Mouse (Mus musculus) embryonic facial prominence, embryonic 11.5 days (tissue): Measurements from ENCODE around the gene Sgce. TPM values are rescaled to one million over a fixed set of nuclear protein-coding genes. Genes with fewer than 3 reads are reported as not detected.
"Not testable (repeated sequence)": the region's sequence is repeated elsewhere in the genome, so short reads cannot be mapped to it uniquely, and the experiment has no call there.

ENCODE experiments used
- ATAC-seq: fragments of 200-750 bp; cut with Nextera tagmentation; replicated peaks from 2 replicates; pipeline ENCODE4 v1.8.0; 2017; ENCODE audit warnings: low read depth; ENCODE audit not compliant: insufficient number of reproducible peaks, low FRiP score, low TSS enrichment
- DNase-seq: peaks from one replicate; pipeline ENCODE4 v3.0.0-alpha.2; 2015; ENCODE audit warnings: low spot score
- H3K27ac ChIP-seq: fragments of 300-500 bp; sonication (generic); replicated peaks from 2 replicates; pipeline ENCODE4 v1.5.1; 2014; ENCODE audit warnings: mild to moderate bottlenecking, low read depth, low read length, control low read depth
- H3K27me3 ChIP-seq: fragments of 300-500 bp; sonication (generic); 2 replicates; pipeline ENCODE4 v1.6.1; 2014; ENCODE audit warnings: mild to moderate bottlenecking, low read length, moderate library complexity, mixed read lengths; ENCODE audit not compliant: control insufficient read depth, insufficient read depth
- H3K36me3 ChIP-seq: fragments of 300-500 bp; sonication (generic); replicated peaks from 2 replicates; pipeline ENCODE4 v1.6.1; 2014; ENCODE audit warnings: low read depth, mild to moderate bottlenecking, low read length, moderate library complexity, mixed read lengths; ENCODE audit not compliant: control insufficient read depth, insufficient read depth
- H3K4me1 ChIP-seq: fragments of 300-500 bp; sonication (generic); 2 replicates; pipeline ENCODE4 v1.6.1; 2014; ENCODE audit warnings: low read length, mixed read lengths; ENCODE audit not compliant: control insufficient read depth, insufficient read depth
- H3K4me2 ChIP-seq: fragments of 300-500 bp; sonication (generic); 2 replicates; pipeline ENCODE4 v1.6.1; 2014; ENCODE audit warnings: low read depth, mild to moderate bottlenecking, control low read depth, low read length, moderate library complexity
- H3K4me3 ChIP-seq: fragments of 300-500 bp; sonication (generic); 2 replicates; pipeline ENCODE4 v1.5.1; 2014; ENCODE audit warnings: low read depth, low read length, control low read depth
- H3K9ac ChIP-seq: fragments of 300-500 bp; sonication (generic); replicated peaks from 2 replicates; pipeline ENCODE4 v1.6.1; 2014; ENCODE audit warnings: mild to moderate bottlenecking, control low read depth, low read length
- H3K9me3 ChIP-seq: fragments of 300-500 bp; sonication (generic); replicated peaks from 2 replicates; pipeline ENCODE4 v1.6.1; 2016; ENCODE audit warnings: mild to moderate bottlenecking, low read length, inconsistent platforms, mixed read lengths; ENCODE audit not compliant: control insufficient read depth
- WGBS: fragments of 180-500 bp; shearing (Covaris S2); extraction: QIAGEN DNeasy Blood & Tissue Kit; methylation state at CpG from one replicate; pipeline ENCODE4 v1.1.7; 2014; 5-methylcytosine and 5-hydroxymethylcytosine counted together
- polyA plus RNA-seq: library from polyadenylated mRNA; unstranded; fragments of >200 nt; fragmentation: Nextera tagmentation; extraction: Ambion mirVana; gene quantifications from 2 replicates; pipeline ENCODE4 v1.2.1, GENCODE M21; 2014

The Sgce gene
- polyA plus RNA-seq: 51.1 and 58.8 TPM in 2 replicates

- ATAC-seq: peak; percentile 73
- H3K36me3 ChIP-seq: no peaks in the 10 kb centered on the region
- H3K4me1 ChIP-seq: no peaks in the 10 kb centered on the region
- peak within 1 kb of the TSS; percentile 52 for H3K4me2 ChIP-seq
- WGBS: 51% methylated on average over 31 of the region's 38 CpGs
- peak; percentile 86 for DNase-seq
- no peaks in the 10 kb centered on the region for H3K27me3 ChIP-seq
- peak within 1 kb of the TSS; percentile 80 for H3K27ac ChIP-seq
- peak within 1 kb of the TSS; percentile 49 for H3K4me3 ChIP-seq
- H3K9ac ChIP-seq: peak within 1 kb of the TSS; percentile 79
- H3K9me3 ChIP-seq: peaks cover 6% of the 10 kb centered on the region
Measured at GRCm38 (mm10) chr6:4746696-4747439, at the start of gene Sgce, which contains the start of gene Peg10. Gene Sgce, minus strand, starts transcription at chr6:4747207. Gene Peg10, plus strand, starts transcription at chr6:4747306.

GRCm38 (mm10) chr6:4796281-4796680 lies 49.3 kb upstream of the Sgce start:
- no peak overlapping the region for H3K27ac ChIP-seq
- no peak for ATAC-seq
- no peaks in the 10 kb centered on the region for H3K4me1 ChIP-seq

GRCm38 (mm10) chr6:4762252-4762651 lies 15.2 kb upstream of the Sgce start:
- ATAC-seq (peak; percentile 99), DNase-seq (no peak)
- H3K9me3 ChIP-seq: no peaks in the 10 kb centered on the region
- no peaks in the 10 kb centered on the region for H3K27me3 ChIP-seq
- no peak overlapping the region for H3K4me3 ChIP-seq
- WGBS: 48% methylated on average over 2 of the region's 2 CpGs
- H3K27ac ChIP-seq: no peak overlapping the region
- no peak overlapping the region for H3K9ac ChIP-seq
- H3K4me1 ChIP-seq: no peaks in the 10 kb centered on the region
- H3K4me2 ChIP-seq: no peak overlapping the region
- H3K36me3 ChIP-seq: no peaks in the 10 kb centered on the region; the same call in 1 of the 2 replicates

More at GRCm38 (mm10) chr6:4796281-4796680, 49.3 kb upstream of the Sgce start:
- Histone ChIP-seq H3K9ac (no peak overlapping the region), H3K36me3 (no peaks in the 10 kb centered on the region), H3K4me3 (no peak overlapping the region), H3K27me3 (no peaks in the 10 kb centered on the region), H3K4me2 (no peak overlapping the region), H3K9me3 (no peaks in the 10 kb centered on the region)
- DNase-seq: no peak
- 88% methylated on average over 1 of the region's 1 CpGs for WGBS

- 34% methylated on average over 3 of the region's 3 CpGs for WGBS
- H3K27ac ChIP-seq, H3K27me3 ChIP-seq, H3K4me1 ChIP-seq, DNase-seq, H3K9ac ChIP-seq, H3K4me2 ChIP-seq, H3K9me3 ChIP-seq, H3K4me3 ChIP-seq, H3K36me3 ChIP-seq: not testable (repeated sequence)
- ATAC-seq: peak; percentile 39
Measured at GRCm38 (mm10) chr6:4761415-4762142, 14.6 kb upstream of the Sgce start.

GRCm38 (mm10) chr6:4754886-4755285 lies 7.9 kb upstream of the Sgce start:
- no peak for DNase-seq
- H3K27me3 ChIP-seq: no peaks in the 10 kb centered on the region
- ATAC-seq: no peak
- no peak overlapping the region for H3K9ac ChIP-seq
- H3K4me3 ChIP-seq: no peak overlapping the region
- peaks cover 4% of the 10 kb centered on the region for H3K36me3 ChIP-seq
- H3K4me1 ChIP-seq: no peaks in the 10 kb centered on the region
- 90% methylated on average over 16 of the region's 16 CpGs for WGBS
- peaks cover 5% of the 10 kb centered on the region; the same call in 1 of the 2 replicates for H3K9me3 ChIP-seq
- H3K27ac ChIP-seq: no peak overlapping the region
- H3K4me2 ChIP-seq: no peak overlapping the region

GRCm38 (mm10) chr6:4754286-4754685 lies 7.3 kb upstream of the Sgce start:
- H3K36me3 ChIP-seq: peaks cover 4% of the 10 kb centered on the region

GRCm38 (mm10) chr6:4751355-4751754 lies 4.3 kb upstream of the Sgce start:
- no peaks in the 10 kb centered on the region for H3K4me1 ChIP-seq
- H3K4me3 ChIP-seq: no peak overlapping the region
- no peak overlapping the region for H3K4me2 ChIP-seq
- no peaks in the 10 kb centered on the region for H3K27me3 ChIP-seq
- 69% methylated on average over 4 of the region's 4 CpGs for WGBS
- DNase-seq (no peak), ATAC-seq (no peak)
- peaks cover 4% of the 10 kb centered on the region for H3K36me3 ChIP-seq
- H3K9me3 ChIP-seq: peaks cover 11% of the 10 kb centered on the region
- H3K9ac ChIP-seq: no peak overlapping the region
- no peak overlapping the region for H3K27ac ChIP-seq

More at GRCm38 (mm10) chr6:4754286-4754685, 7.3 kb upstream of the Sgce start:
- Histone ChIP-seq H3K27ac (no peak overlapping the region), H3K27me3 (no peaks in the 10 kb centered on the region), H3K4me2 (no peak overlapping the region), H3K4me3 (no peak overlapping the region), H3K4me1 (no peaks in the 10 kb centered on the region), H3K9ac (no peak overlapping the region), H3K9me3 (peaks cover 5% of the 10 kb centered on the region; the same call in 1 of the 2 replicates)
- WGBS: 88% methylated on average over 10 of the region's 10 CpGs
- DNase-seq (no peak), ATAC-seq (no peak)

GRCm38 (mm10) chr6:4749091-4749490 lies 2.1 kb upstream of the Sgce start:
- Histone ChIP-seq H3K9me3 (peaks cover 6% of the 10 kb centered on the region), H3K27ac (no peak overlapping the region), H3K4me3 (peak overlapping the region; percentile 49), H3K36me3 (no peaks in the 10 kb centered on the region), H3K4me2 (peak overlapping the region; percentile 44; the same call in 1 of the 2 replicates), H3K27me3 (no peaks in the 10 kb centered on the region), H3K4me1 (no peaks in the 10 kb centered on the region), H3K9ac (no peak overlapping the region)
- peak; percentile 92 for DNase-seq
- WGBS: 52% methylated on average over 17 of the region's 22 CpGs
- ATAC-seq: peak; percentile 88
